Mouse (Mus musculus): ENCODE data around the gene Camkmt. TPM values are rescaled to one million over a fixed set of nuclear protein-coding genes. Genes with fewer than 3 reads are reported as not detected.

Gene Camkmt
- polyA plus RNA-seq (2012; rRNA removed) = 3.0 and 7.8 TPM in 2 replicates

DNA sequence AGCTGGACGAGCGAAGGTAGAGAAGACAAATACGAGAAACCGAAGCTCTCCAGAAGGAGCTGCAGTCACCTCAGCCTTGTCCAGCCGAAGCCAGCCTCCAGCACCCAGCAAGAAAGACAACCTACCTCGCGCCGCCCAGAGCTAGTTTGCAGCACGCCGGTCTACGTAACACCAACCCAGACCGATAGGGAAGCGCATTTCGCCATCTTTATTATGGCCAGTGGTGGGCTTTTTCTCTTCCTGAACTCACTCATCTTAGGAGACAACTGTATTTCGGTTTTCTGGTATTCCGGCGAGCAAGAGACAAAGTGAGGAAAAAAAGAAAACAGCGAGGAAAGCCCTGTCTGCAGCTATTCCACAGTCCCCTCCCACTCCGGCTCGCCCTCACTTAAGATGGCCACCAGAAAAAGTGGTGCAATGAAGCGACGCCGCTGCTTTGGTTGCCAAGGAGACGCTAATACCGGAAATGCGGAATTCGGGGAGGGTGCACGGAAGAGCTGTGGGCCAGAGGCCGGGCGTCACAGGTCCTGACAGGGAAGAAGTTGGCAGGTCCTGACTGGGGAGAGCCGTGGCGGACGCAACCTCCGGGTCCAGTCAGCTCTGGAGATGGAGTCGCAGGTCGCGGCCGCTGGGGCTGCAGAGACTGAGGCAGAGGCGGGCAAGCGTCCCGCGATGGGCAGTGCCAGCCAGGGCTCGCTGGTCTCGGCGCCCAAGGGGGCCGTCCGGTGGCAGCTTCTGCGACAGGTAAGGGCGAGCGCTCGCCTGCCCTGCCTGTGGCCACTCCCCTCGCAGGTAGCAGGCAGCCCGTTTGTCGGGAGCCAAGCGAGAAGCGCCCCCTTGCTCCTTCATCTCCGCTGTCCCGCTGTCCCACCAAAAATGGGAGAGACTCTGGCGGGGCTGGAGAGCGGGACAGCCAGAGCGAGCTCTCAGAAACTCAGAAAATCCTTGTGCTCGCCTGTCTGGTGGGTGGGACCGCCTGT is at the start of gene Camkmt, which contains the start of gene Prepl:
Gene Camkmt (plus strand): TSS at position 433 of the 980 bp plus-strand sequence.
Gene Prepl (minus strand): TSS at position 122 of the 980 bp plus-strand sequence.

Other genes starting within 250 kb of the Camkmt start
- gene Ppm1b, start 133.8 kb upstream of the Camkmt start, polyA plus RNA-seq (2012; rRNA removed) = 13.6 and 18.4 TPM in 2 replicates
- gene Slc3a1, start 62.2 kb upstream of the Camkmt start, polyA plus RNA-seq (2012; rRNA removed) = 0.30 and 0.35 TPM in 2 replicates
- 9.6 and 10.0 TPM in 2 replicates for gene Prepl, start 311 bp upstream of the Camkmt start, polyA plus RNA-seq (2012; rRNA removed)

All from ovary, adult 2 months (tissue).